Mouse (Mus musculus) small intestine, adult 2 months (tissue): ENCODE data around the gene Hist1h2bq.
"Not testable (repeated sequence)": the region's sequence is repeated elsewhere in the genome, so short reads cannot be mapped to it uniquely, and the experiment has no call there.

Experiments
- CTCF ChIP-seq: fragments of 200-500 bp; IDR thresholded peaks from 2 replicates; pipeline ENCODE4 v1.5.1; 2012; ENCODE audit warnings: low read depth, mild to moderate bottlenecking, control low read depth, inconsistent platforms, low read length, moderate library complexity, mixed read lengths; ENCODE audit not compliant: insufficient replicate concordance, insufficient read length; ENCODE audit errors: extremely low read depth
- POLR2A ChIP-seq: fragments of 200-500 bp; IDR thresholded peaks from 2 replicates; pipeline ENCODE4 v1.6.1; 2012; ENCODE audit warnings: low read depth, mild to moderate bottlenecking, control low read depth, inconsistent platforms, low read length, moderate library complexity

DNA sequence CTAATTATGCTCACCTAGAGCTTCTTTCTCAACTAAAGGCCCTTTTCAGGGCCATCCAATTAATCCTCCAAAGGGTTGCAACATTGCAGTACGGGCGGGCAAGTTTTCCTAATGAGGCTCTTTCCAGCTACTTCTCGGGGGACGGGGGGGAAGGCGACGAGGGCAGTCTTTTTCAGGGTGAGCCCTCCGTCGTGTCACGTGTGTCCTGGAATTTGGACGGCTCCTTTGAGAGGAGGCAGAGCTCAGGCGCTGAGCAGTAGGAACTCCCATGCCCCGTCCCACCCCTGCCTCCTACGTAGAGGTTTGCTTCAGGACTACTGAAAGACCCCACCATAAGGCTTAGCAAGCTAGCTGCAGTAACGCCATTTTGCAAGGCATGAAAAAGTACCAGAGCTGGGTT lies 2.1 kb upstream of the Hist1h2bq start:
- not testable (repeated sequence) for TF ChIP-seq POLR2A, CTCF
